Mouse (Mus musculus) bone marrow, adult 2 months (tissue): ENCODE measurements around the gene Tmem132b.

Source experiments
- CTCF ChIP-seq: fragments of 200-500 bp; IDR thresholded peaks from 2 replicates; pipeline ENCODE4 v1.5.1; 2011; ENCODE audit warnings: low read length, control low read depth; ENCODE audit not compliant: control insufficient read depth, insufficient read depth
- POLR2A ChIP-seq: fragments of 200-500 bp; IDR thresholded peaks from 2 replicates; pipeline ENCODE4 v1.6.1; 2011; ENCODE audit warnings: low read depth, mild to moderate bottlenecking, control low read depth, low read length, borderline replicate concordance; ENCODE audit not compliant: control insufficient read depth

DNA sequence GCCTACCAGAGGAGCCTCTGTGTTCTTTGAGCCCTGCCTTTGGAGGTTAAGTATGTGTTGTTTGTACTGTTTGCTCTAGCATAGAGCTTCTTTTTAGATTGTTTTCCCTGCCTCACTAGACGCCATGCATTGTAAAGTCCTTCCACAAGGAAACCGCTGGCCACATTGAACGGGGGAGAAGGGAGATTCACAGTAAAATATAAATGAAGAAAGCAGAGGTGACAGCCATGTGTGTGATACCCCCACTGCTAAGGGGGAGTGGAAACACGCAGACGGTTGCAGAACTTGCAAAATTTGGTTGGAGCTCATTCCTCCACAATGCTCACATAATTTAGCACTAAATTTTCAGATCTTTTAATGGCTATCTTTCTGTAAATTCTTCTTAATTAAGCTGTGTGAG lies 305.2 kb downstream of the Tmem132b start:
- TF ChIP-seq CTCF (no peak), POLR2A (no peak)
